Mouse (Mus musculus): ENCODE data around the gene Acta2. TPM values are rescaled to one million over a fixed set of nuclear protein-coding genes. Genes with fewer than 3 reads are reported as not detected.

Gene Acta2
- not detected for polyA plus RNA-seq (2017; shearing (Covaris generic))

DNA sequence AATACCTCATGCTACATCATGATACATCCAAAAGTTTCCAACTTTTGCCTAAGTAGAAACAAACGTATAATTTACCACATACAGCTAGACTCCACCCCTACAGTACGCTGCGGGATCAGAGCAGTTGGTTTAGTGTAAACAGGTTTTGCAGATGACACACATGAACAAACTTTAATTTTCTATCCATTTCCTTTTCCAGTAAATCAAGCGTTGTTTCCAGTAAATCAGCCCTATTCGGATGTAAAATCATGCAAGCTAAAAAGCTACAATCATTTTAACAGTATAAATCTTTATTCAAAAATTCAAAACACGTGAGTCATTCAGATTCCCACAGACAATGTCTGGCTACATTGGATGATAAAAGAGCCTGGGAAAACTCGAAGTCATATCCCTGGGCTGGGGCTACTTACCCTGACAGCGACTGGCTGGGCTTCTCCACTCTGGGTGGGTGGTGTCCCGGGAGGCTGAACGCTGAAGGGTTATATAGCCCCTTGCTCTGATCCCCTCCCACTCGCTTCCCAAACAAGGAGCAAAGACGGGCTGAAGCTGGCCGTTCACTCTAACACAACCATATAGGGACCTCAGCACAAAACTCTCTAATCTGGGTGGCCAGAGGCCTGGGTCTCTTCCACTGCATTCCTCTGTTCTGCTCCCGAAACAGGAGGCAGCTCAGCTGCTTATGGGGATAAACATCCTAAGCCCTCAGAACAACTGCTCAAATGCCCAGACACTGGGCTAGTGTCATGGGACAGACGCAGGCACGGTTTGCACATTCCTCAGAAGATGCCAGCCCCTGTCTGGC is at the start of gene Acta2:
Acta2 (minus strand) TSS at position 711 of the 802 bp plus-strand sequence.

DNA sequence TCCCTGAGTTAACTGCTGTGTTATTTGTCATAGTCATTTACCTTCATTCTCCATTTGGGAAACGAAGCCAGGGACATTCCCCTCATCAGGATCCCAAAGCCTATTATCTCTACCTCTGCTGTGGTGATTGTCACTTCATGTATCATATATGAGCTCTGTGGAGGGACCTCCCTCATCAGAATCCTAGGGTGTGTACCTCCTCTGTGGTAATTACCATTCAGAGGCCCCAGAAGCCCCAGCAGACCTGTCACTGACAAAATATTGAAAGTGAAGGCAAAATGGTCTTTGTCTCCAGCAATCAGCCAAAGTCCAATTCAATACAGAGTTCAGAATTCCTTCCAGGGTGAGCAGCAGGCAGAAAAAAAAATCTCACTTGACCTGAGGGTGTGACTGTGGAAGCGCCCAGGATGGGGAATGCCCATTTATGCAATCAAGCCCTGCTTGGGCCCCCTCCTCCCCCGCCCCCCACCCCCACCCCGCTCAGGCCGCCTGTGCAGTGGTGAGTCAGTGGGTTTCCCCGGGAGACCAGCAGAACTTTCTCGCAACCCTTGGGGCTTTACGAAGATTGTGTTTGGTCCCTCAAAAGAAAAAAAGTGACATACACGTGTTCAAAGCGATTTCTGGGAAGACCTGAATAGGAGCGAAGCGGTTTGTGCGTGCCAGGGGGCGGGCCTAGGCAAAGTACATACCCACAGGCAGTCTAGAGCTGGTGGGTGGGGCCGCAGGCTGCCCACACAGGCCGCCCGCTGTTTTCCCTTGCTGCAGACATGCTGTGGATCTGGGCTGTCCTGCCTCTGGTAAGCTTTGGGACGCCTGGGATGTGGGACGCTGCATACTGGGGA is 34.8 kb upstream of the Acta2 start, which contains the start of gene Fas:
Fas (plus strand) TSS at position 719 of the 842 bp plus-strand sequence.

DNA sequence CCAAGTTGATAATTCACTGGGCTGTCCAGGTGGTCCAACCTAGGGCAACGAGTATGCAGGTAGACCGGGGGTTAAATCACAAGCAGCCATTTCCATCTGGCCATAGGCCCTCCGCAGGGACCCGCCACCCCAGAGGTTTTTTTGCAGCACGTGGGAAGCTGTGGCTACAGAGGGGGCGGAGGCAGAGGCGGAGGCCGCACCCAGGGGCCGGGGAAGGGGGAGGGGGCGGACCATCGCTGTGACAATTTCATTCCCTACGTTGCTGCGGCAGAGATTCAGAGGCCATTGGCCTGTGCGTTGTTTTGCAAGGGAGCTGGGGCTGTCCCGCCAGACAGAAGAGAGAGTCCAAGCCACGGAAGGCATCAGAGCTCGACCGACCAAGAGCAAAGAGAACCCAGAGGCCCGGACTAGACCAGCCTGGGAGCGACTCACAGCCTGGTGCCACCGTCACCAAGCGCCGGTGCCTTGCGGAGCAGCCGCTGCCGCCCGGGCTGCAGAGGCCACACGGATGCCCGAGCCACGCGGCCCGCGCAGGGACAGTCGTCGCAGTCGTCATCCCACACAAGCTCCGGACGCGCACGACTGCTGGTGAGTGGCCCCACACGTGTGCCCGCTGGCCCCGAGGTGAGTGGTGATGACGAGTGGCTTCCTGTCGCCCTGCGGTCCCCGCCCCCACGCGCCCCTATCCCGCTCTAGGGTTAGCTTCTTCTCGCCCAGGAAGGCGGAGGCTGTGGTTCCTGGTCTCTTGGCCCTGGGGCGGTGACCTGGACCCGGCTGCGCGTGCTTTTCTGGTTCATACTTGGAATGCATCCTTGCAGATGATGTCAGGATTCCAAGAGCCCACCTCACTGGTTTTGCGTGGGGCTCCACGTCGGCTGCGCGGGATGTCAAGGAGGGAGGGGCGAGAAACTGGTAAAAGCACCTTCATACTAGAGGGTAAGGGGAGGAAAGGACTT is 63.1 kb downstream of the Acta2 start, which contains the start of gene Stambpl1:
Stambpl1 (plus strand) TSS at position 222 of the 956 bp plus-strand sequence.

Other genes with a start within 250 kb of the Acta2 start
- gene Lipk, start 247.3 kb downstream of the Acta2 start, polyA plus RNA-seq (2017; shearing (Covaris generic)) = not detected
- gene Lipn, start 188.2 kb downstream of the Acta2 start, polyA plus RNA-seq (2017; shearing (Covaris generic)) = not detected
- not detected for gene Lipm, start 154.7 kb downstream of the Acta2 start, polyA plus RNA-seq (2017; shearing (Covaris generic))
- not detected for gene Ankrd22, start 89.5 kb downstream of the Acta2 start, polyA plus RNA-seq (2017; shearing (Covaris generic))
- gene Stambpl1, start 63.4 kb downstream of the Acta2 start, polyA plus RNA-seq (2017; shearing (Covaris generic)) = 106 TPM
- 108 TPM for gene Fas, start 35.1 kb upstream of the Acta2 start, polyA plus RNA-seq (2017; shearing (Covaris generic))
- not detected for gene Ch25h, start 219.6 kb upstream of the Acta2 start, polyA plus RNA-seq (2017; shearing (Covaris generic))